Mouse (Mus musculus): ENCODE results near the gene Atp5d. TPM values are rescaled to one million over a fixed set of nuclear protein-coding genes. Genes with fewer than 3 reads are reported as not detected.

The Atp5d gene
- total RNA-seq, 2 experiments from 2014 or later, result 356 to 366 TPM

GRCm38 (mm10) chr10:80159021-80159560, 20.7 kb downstream of the Atp5d start:
- no peak for TF ChIP-seq CTCF (IDR thresholded peaks at IDR 0.05)
- Histone ChIP-seq H3K4me3 (peak overlapping the region; percentile 34), H3K27ac (peak overlapping the region; percentile 97)
- intact Hi-C loops (cut with DNase I), result no loop called here
- no peak for DNase-seq (ENCODE audit: extremely low spot score in 1 of 2, low spot score in 2 of 2)

GRCm38 (mm10) chr10:80159561-80160454, 21.4 kb downstream of the Atp5d start:
- H3K27ac ChIP-seq, result peak overlapping the region; percentile 97
- H3K4me3 ChIP-seq, result peak overlapping the region; percentile 41
- no peak for TF ChIP-seq CTCF (IDR thresholded peaks at IDR 0.05)
- DNase-seq (ENCODE audit: extremely low spot score in 1 of 2, low spot score in 2 of 2), result peak; percentile 99
- intact Hi-C loops (cut with DNase I), result no loop called here

GRCm38 (mm10) chr10:80160455-80161371, 22.3 kb downstream of the Atp5d start:
- peak overlapping the region; percentile 3 for H3K4me3 ChIP-seq
- H3K27ac ChIP-seq, result peak overlapping the region; percentile 97
- no peak for DNase-seq (ENCODE audit: extremely low spot score in 1 of 2, low spot score in 2 of 2)
- TF ChIP-seq CTCF (IDR thresholded peaks at IDR 0.05), result no peak
- intact Hi-C loops (cut with DNase I), result no loop called here

GRCm38 (mm10) chr10:80161522-80162242, 23.2 kb downstream of the Atp5d start:
- no peak for DNase-seq (ENCODE audit: extremely low spot score in 1 of 2, low spot score in 2 of 2)
- Histone ChIP-seq H3K27ac (peak overlapping the region; percentile 97), H3K4me3 (no peak overlapping the region)
- TF ChIP-seq CTCF (IDR thresholded peaks at IDR 0.05), result no peak
- intact Hi-C loops (cut with DNase I), result no loop called here

- no peak overlapping the region for H3K27ac ChIP-seq
These were observed 23.8 kb downstream of the Atp5d start for GRCm38 (mm10) chr10:80162243-80162608.

GRCm38 (mm10) chr10:80162716-80163299, 24.4 kb downstream of the Atp5d start:
- peak overlapping the region; percentile 29; the same call in 1 of the 2 replicates for H3K27ac ChIP-seq
- H3K4me3 ChIP-seq, result no peak overlapping the region
- no peak for DNase-seq (ENCODE audit: extremely low spot score in 1 of 2, low spot score in 2 of 2)
- intact Hi-C loops (cut with DNase I), result no loop called here
- no peak for TF ChIP-seq CTCF (IDR thresholded peaks at IDR 0.05)

More at GRCm38 (mm10) chr10:80162243-80162608, 23.8 kb downstream of the Atp5d start:
- no peak for DNase-seq (ENCODE audit: extremely low spot score in 1 of 2, low spot score in 2 of 2)
- intact Hi-C loops (cut with DNase I), result no loop called here
- TF ChIP-seq CTCF (IDR thresholded peaks at IDR 0.05), result no peak
- H3K4me3 ChIP-seq, result no peak overlapping the region

- no peak overlapping the region for H3K4me3 ChIP-seq
- TF ChIP-seq CTCF (IDR thresholded peaks at IDR 0.05), result no peak
- intact Hi-C loops (cut with DNase I), result no loop called here
- peak overlapping the region; percentile 87 for H3K27ac ChIP-seq
- DNase-seq (ENCODE audit: extremely low spot score in 1 of 2, low spot score in 2 of 2), result no peak
These were observed 25.3 kb downstream of the Atp5d start for GRCm38 (mm10) chr10:80163721-80164120.

- intact Hi-C loops (cut with DNase I), result no loop called here
- peak in 1 of 2 experiments; percentile 39 for DNase-seq (ENCODE audit: extremely low spot score in 1 of 2, low spot score in 2 of 2)
- Histone ChIP-seq H3K27ac (peak overlapping the region; percentile 87), H3K4me3 (peak overlapping the region; percentile 43)
- no peak for TF ChIP-seq CTCF (IDR thresholded peaks at IDR 0.05)
These were observed 25.9 kb downstream of the Atp5d start for GRCm38 (mm10) chr10:80164161-80164997.

GRCm38 (mm10) chr10:80164998-80165344, 26.5 kb downstream of the Atp5d start:
- Histone ChIP-seq H3K4me3 (peak overlapping the region; percentile 43), H3K27ac (peak overlapping the region; percentile 87)
- DNase-seq (ENCODE audit: extremely low spot score in 1 of 2, low spot score in 2 of 2), result peak; percentile 94 to 97
- TF ChIP-seq CTCF (IDR thresholded peaks at IDR 0.05), result no peak; the same call in none of the 2 replicates
- intact Hi-C loops (cut with DNase I), result loop anchor here (1.0 kb wide), 1 partner anchor 16 kb away; no protein-coding TSS in a partner anchor
